Mouse (Mus musculus): ENCODE data around the gene Clta. TPM values are rescaled to one million over a fixed set of nuclear protein-coding genes. Genes with fewer than 3 reads are reported as not detected.

Clta gene
- polyA plus RNA-seq, 1 experiment from 2014 or later, result 169 TPM

DNA sequence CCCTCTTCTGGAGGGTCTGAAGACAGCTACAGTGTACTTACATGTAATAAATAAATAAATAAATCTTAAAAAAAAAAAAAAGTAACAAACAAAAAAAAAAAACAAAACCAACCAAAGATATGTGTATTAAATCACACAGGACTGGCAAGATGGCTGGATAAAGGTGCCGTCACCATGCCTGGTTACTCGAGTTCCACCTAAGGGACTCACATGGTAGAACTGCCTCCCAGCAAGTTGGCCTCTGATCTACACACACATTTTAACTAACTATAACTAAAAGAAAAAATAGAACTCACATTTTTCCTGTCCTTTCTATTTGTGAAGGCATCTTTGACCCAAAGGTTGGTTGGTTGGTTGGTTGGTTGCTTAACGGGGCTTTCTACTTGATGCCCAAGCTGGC, 7.5 kb downstream of the Clta start:
- Histone ChIP-seq H3K36me3 (peaks cover 52% of the 10 kb centered on the region), H3K9me3 (replicated peaks) (no peaks in the 10 kb centered on the region), H3K27ac (peak overlapping the region; percentile 88), H3K4me2 (peak overlapping the region; percentile 87), H3K9ac (peak overlapping the region; percentile 93), H3K27me3 (replicated peaks) (no peaks in the 10 kb centered on the region), H3K4me1 (peaks cover 48% of the 10 kb centered on the region), H3K4me3 (peak overlapping the region; percentile 98)
- WGBS (ENCODE audit: insufficient replicate concordance), result 68% methylated on average over 3 of the region's 3 CpGs
- no peak for ATAC-seq

DNA sequence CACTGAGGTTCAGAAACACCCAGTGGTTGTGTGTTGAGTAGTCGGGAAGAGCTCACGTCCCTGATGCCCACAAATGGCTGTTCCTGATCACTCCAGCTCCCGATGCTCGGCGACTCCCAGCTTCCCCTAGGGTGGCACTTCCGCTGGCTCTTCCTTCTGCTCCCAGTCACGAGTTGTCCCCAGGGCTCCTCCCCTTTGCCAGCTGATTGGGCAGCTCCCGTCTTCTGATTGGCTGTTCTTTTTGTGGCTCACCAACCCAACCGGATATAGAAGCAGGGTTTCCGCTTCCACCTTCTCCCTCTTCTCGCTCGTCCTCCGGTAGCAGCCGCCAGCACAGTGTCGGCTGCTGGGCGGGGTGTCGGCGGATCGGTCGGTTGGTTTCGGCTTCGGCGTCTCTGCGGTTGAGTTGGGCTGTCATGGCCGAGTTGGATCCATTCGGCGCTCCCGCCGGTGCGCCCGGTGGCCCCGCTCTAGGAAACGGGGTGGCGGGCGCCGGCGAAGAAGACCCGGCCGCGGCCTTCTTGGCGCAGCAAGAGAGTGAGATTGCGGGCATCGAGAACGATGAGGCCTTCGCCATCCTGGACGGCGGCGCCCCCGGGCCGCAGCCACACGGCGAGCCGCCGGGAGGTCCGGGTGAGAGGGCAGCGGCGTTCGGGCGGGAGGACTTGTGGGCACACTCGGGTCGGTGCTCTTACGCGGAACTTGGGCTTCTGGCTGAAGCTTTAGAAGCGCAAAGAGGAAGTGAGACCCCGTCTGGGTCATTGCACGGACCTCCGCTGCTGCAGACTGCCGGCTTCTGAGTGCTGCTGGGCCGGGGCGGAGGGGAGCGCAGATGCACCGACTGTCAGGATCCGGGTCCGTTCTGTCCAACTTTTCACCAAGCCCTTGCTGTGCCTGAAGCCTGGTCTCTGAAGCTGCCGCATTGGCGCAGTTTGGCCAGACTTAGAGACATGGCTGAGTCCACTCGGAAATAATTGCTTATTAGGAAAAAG, 8.4 kb downstream of the Clta start:
- H3K27ac ChIP-seq, result peak overlapping the region; percentile 88
- H3K4me1 ChIP-seq, result peaks cover 48% of the 10 kb centered on the region
- peak overlapping the region; percentile 98 for H3K4me3 ChIP-seq
- H3K4me2 ChIP-seq, result peak overlapping the region; percentile 87
- H3K9ac ChIP-seq, result peak overlapping the region; percentile 93
- WGBS (ENCODE audit: insufficient replicate concordance), result 1% methylated on average over 77 of the region's 77 CpGs
- H3K9me3 ChIP-seq (replicated peaks), result no peaks in the 10 kb centered on the region
- peak; percentile 96 for ATAC-seq
- peaks cover 53% of the 10 kb centered on the region for H3K36me3 ChIP-seq
- no peaks in the 10 kb centered on the region for H3K27me3 ChIP-seq (replicated peaks)

DNA sequence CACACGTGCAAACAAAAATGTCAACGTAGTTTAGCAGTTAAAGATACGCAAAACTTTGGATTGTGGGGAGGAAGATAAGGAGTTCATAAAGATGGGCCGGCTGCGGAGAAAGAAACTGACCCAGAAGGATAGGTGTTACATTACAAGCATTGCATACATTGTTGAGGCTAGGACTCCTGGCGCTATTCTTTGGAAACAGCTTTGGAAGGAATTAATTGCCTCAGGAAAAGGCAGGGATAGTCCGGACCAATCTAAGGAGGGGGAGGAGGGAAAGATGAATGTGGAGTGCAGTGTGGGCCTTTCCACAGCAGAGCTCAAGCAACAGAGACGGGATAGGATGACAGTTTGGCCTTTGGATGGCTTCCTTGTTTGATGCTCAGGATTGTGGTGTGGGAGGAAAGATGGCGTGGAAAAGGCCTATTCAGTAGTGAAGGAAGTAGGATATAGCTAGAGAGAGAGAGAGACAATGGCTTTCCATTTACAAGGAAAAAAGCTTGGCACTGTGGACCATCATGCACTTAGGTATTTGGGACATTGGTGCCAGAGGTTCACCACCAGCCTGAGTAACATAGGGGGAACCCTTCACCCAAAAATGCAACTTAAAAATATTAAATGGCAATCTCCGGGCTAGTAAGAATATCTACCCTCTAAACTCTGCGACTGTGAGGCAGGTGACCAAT, 9.3 kb downstream of the Clta start:
- peak overlapping the region; percentile 88 for H3K27ac ChIP-seq
- ATAC-seq, result no peak

DNA sequence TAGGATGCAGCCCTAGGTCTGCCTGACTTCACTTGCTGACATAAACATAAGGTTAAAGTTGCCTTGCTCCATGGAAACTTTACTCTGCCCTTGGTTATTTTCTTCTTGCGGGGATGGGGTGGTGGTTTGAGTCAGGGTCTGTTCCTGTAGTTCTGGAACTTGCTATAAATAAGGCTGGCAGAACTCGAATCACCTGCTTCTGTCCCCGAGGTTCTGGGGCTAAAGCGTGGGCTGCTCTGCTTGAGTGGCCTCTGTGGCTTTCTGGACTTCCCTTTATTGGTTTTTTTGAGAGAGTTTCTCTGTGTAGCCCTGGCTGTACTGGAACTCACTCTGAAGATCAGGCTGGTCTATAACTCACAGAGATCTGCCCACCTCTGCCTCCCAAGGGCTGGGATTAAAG, 11.8 kb downstream of the Clta start:
- Histone ChIP-seq H3K27me3 (replicated peaks) (no peaks in the 10 kb centered on the region), H3K4me2 (peak overlapping the region; percentile 9; the same call in 1 of the 2 replicates)
- WGBS (ENCODE audit: insufficient replicate concordance), result 51% methylated on average over 4 of the region's 4 CpGs

More for the DNA sequence above, 9.3 kb downstream of the Clta start:
- peak overlapping the region; percentile 87 for H3K4me2 ChIP-seq
- H3K9ac ChIP-seq, result peak overlapping the region; percentile 93
- 18% methylated on average over 11 of the region's 11 CpGs for WGBS (ENCODE audit: insufficient replicate concordance)
- no peaks in the 10 kb centered on the region for H3K27me3 ChIP-seq (replicated peaks)
- H3K9me3 ChIP-seq (replicated peaks), result no peaks in the 10 kb centered on the region
- peak overlapping the region; percentile 98 for H3K4me3 ChIP-seq
- H3K36me3 ChIP-seq, result peaks cover 56% of the 10 kb centered on the region
- H3K4me1 ChIP-seq, result peaks cover 48% of the 10 kb centered on the region

DNA sequence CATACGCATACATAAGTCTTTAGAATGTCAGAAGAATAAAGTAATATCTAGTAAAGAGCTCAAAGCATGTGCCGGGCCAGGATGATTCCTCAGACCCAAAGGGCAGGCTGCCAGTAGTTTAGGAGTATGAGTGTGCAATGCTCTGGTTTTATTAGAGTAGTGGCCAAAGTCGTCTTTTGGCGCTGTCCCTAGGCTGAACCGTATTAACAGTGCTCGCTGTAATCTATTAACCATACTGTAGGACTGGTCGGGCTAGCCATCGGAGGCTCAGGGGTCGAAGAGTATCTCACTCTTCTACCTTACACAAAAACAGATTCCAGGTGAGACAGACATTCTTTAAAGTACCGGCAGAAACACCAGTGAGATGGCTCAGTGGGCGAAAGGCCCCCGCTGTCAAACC, 12.5 kb downstream of the Clta start:
- no peak overlapping the region for H3K4me3 ChIP-seq
- no peaks in the 10 kb centered on the region for H3K27me3 ChIP-seq (replicated peaks)
- H3K36me3 ChIP-seq, result peaks cover 77% of the 10 kb centered on the region
- H3K4me1 ChIP-seq, result peaks cover 39% of the 10 kb centered on the region
- H3K27ac ChIP-seq, result no peak overlapping the region
- no peak overlapping the region for H3K9ac ChIP-seq
- WGBS (ENCODE audit: insufficient replicate concordance), result 87% methylated on average over 12 of the region's 12 CpGs
- no peak overlapping the region for H3K4me2 ChIP-seq
- ATAC-seq, result no peak
- H3K9me3 ChIP-seq (replicated peaks), result no peaks in the 10 kb centered on the region

More for the DNA sequence above, 11.8 kb downstream of the Clta start:
- peaks cover 73% of the 10 kb centered on the region for H3K36me3 ChIP-seq
- no peaks in the 10 kb centered on the region for H3K9me3 ChIP-seq (replicated peaks)
- H3K9ac ChIP-seq, result peak overlapping the region; percentile 33; the same call in 1 of the 2 replicates
- peaks cover 44% of the 10 kb centered on the region for H3K4me1 ChIP-seq
- ATAC-seq, result no peak
- peak overlapping the region; percentile 39; the same call in 1 of the 2 replicates for H3K27ac ChIP-seq
- no peak overlapping the region for H3K4me3 ChIP-seq

DNA sequence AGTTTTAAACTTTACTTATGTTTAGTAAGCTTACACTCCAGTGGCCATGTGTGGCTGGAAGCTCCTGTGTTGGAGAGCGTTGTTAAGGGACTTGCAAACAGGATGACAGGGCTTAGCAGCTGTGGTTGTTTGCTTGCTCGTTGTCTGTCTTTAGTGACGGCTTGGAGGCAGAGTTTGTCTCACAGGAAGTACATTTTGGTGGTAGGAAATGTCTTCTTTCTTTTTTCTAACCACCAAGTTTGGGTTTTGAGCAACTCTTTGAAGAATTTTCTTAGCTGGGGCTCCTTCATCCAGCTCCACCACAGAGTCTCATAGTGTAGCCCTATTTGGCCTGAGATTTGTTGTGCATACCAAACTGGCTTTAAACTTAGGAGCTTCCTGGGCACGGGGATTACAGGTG, 18.1 kb downstream of the Clta start:
- Histone ChIP-seq H3K9me3 (replicated peaks) (no peaks in the 10 kb centered on the region), H3K36me3 (peaks cover 100% of the 10 kb centered on the region), H3K9ac (no peak overlapping the region), H3K4me2 (no peak overlapping the region), H3K27me3 (replicated peaks) (no peaks in the 10 kb centered on the region), H3K4me3 (no peak overlapping the region), H3K4me1 (no peaks in the 10 kb centered on the region; the same call in 1 of the 2 replicates), H3K27ac (no peak overlapping the region)
- 71% methylated on average over 4 of the region's 4 CpGs for WGBS (ENCODE audit: insufficient replicate concordance)
- ATAC-seq, result no peak

DNA sequence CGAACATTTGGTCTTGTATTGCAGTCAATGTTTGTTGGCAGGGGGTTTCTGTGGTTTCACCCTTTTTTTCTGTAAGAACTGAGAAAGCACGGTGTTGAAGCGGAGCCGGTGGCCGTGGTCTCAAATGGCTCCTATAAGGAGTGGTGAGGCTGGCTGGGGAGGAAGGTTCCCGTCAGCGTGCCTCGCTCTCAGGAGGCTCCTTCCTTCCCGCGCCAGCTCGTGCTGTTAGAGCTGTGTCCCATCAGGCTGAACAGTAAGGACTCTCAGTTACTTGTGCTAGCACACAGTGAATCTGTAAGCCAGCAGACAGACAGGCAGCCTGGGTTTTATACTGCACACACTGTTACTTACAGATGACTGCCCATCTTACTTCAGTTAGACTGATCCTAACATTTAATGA, 18.5 kb downstream of the Clta start:
- ATAC-seq, result no peak

DNA sequence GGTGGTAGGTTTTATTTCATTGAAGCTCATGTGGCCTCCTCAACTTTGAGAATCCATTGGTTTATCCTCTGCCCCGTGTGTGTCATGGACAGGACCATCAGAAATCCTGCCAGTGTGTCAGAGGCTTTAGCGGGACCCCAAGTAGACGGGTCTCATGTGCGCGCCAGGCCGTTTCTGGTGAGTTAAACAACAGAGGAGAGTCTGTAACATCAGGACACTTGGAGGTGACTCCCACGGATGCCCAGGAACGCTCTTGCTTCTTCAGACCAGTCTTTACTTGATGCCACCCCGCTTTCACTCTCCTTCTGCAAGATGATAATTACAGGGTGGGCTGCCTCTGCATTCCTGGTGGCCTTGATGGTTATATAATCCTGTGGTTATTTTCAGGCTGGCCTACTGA, 19.4 kb downstream of the Clta start:
- no peak for ATAC-seq
- Histone ChIP-seq H3K4me1 (peaks cover 6% of the 10 kb centered on the region; the same call in 1 of the 2 replicates), H3K27me3 (replicated peaks) (no peaks in the 10 kb centered on the region), H3K9me3 (replicated peaks) (no peaks in the 10 kb centered on the region), H3K36me3 (peaks cover 100% of the 10 kb centered on the region), H3K4me3 (no peak overlapping the region), H3K9ac (no peak overlapping the region), H3K27ac (no peak overlapping the region), H3K4me2 (no peak overlapping the region)
- WGBS (ENCODE audit: insufficient replicate concordance), result 94% methylated on average over 9 of the region's 9 CpGs

More for the DNA sequence above, 18.5 kb downstream of the Clta start:
- Histone ChIP-seq H3K27ac (no peak overlapping the region), H3K36me3 (peaks cover 100% of the 10 kb centered on the region), H3K9me3 (replicated peaks) (no peaks in the 10 kb centered on the region), H3K27me3 (replicated peaks) (no peaks in the 10 kb centered on the region), H3K4me1 (no peaks in the 10 kb centered on the region), H3K9ac (no peak overlapping the region), H3K4me3 (no peak overlapping the region), H3K4me2 (no peak overlapping the region)
- 90% methylated on average over 11 of the region's 11 CpGs for WGBS (ENCODE audit: insufficient replicate concordance)

DNA sequence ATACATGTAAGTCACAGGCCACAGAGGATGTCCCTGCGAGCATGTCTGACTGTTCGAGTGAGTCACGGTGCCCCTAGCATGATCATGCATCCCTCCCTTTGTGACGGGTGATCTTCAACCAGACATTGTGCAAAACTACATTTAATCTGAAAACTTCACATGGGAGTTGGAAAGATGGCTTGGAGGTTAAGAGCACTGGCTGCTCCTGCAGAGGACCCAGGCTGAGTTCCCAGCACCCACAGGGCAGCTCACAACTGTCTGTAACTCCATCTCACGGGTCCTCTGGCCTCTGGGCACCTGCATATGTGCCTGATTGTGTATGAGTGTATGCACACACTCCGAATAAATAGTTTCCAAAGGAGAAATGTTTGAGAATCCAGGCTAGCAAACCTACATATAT, 20.0 kb downstream of the Clta start:
- no peak overlapping the region for H3K4me2 ChIP-seq
- no peaks in the 10 kb centered on the region for H3K9me3 ChIP-seq (replicated peaks)
- peaks cover 7% of the 10 kb centered on the region for H3K4me1 ChIP-seq
- no peaks in the 10 kb centered on the region for H3K27me3 ChIP-seq (replicated peaks)
- H3K4me3 ChIP-seq, result no peak overlapping the region
- no peak overlapping the region for H3K9ac ChIP-seq
- H3K27ac ChIP-seq, result no peak overlapping the region
- peaks cover 100% of the 10 kb centered on the region for H3K36me3 ChIP-seq
- 90% methylated on average over 6 of the region's 6 CpGs for WGBS (ENCODE audit: insufficient replicate concordance)
- no peak for ATAC-seq

DNA sequence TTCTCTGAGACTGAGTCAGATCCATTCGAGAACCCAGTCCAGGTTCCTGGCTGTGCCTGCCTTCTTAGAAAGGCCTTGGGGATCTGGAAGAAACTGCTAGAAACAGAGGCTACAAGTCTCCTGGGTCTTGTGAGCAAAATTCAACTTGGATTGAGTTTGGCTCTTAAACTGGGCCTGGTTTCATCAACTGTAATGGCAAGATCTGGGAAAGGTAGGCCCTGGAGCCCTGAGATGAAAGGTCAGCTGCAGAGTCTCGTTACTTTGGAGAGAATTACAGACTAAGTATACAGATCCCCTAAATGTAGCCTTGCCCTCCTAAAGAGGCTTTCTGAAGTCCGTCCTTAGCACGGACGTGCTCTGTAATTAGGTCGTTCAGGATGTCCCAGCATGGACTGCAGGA, 21.3 kb downstream of the Clta start:
- H3K9me3 ChIP-seq (replicated peaks), result no peaks in the 10 kb centered on the region
- peaks cover 19% of the 10 kb centered on the region for H3K4me1 ChIP-seq
- no peak overlapping the region for H3K27ac ChIP-seq
- H3K36me3 ChIP-seq, result peaks cover 100% of the 10 kb centered on the region
- ATAC-seq, result no peak
- no peaks in the 10 kb centered on the region for H3K27me3 ChIP-seq (replicated peaks)
- H3K9ac ChIP-seq, result no peak overlapping the region
- H3K4me2 ChIP-seq, result no peak overlapping the region
- WGBS (ENCODE audit: insufficient replicate concordance), result 87% methylated on average over 6 of the region's 6 CpGs
- no peak overlapping the region for H3K4me3 ChIP-seq

DNA sequence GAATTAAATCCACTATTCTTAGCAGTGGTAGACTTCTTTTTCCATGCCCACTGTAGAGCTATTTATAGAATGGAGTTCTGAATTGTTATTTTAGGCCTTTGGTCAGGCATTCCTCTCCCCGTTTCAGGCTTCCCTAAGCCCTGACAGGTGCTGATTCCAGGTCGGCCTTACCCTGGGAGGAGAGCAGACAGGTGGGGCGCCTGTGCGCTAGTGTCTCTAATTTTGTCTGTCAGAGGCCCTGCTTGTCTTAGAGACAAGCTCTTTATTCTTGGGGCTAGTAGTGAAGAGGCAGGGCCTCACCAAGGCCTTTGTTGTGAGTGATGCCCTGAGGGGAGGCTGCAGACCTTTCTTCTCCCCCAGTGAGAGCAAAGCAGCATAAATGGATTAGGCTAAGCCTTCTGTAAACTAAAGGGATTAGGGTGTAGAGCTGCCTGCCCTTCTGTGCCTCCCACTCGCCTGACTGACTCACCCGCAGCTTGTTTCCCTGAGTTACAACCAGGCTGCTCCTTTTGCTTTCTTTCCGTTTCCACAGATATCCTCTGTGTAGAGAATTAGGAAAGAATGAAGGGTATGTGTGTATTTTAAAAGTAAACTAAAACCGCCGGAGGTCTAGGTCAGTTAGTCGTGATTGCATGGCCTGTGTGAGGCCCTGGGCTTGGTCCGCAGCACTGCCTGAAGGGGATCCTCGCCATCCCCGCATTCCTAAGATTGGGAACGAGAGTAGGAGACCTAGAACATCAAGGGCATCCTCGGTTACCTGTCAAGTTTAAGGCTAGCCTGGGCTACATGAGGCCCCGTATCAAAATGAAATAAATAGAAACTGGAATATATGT, 24.3 kb downstream of the Clta start:
- Histone ChIP-seq H3K4me3 (no peak overlapping the region), H3K27ac (no peak overlapping the region), H3K4me1 (peaks cover 19% of the 10 kb centered on the region), H3K27me3 (replicated peaks) (no peaks in the 10 kb centered on the region), H3K9me3 (replicated peaks) (no peaks in the 10 kb centered on the region), H3K9ac (no peak overlapping the region), H3K4me2 (no peak overlapping the region), H3K36me3 (peaks cover 99% of the 10 kb centered on the region)
- WGBS (ENCODE audit: insufficient replicate concordance), result 80% methylated on average over 16 of the region's 16 CpGs
- no peak for ATAC-seq
